Mouse (Mus musculus) neural tube, embryonic 15.5 days (tissue): ENCODE data around the gene Asap2. TPM values are rescaled to one million over a fixed set of nuclear protein-coding genes. Genes with fewer than 3 reads are reported as not detected.

ENCODE experiments used
- ATAC-seq: fragments of 200-750 bp; cut with Nextera tagmentation; 2 replicates; pipeline ENCODE4 v1.8.0; 2017; ENCODE audit warnings: mild to moderate bottlenecking, moderate TSS enrichment, moderate library complexity; ENCODE audit not compliant: low FRiP score
- H3K27ac ChIP-seq: fragments of 300-500 bp; sonication (generic); replicated peaks from 2 replicates; pipeline ENCODE4 v1.5.1; 2015; ENCODE audit warnings: mild to moderate bottlenecking, inconsistent platforms
- H3K27me3 ChIP-seq: fragments of 300-500 bp; sonication (generic); replicated peaks from 2 replicates; pipeline ENCODE4 v1.6.1; 2015; ENCODE audit warnings: inconsistent platforms
- H3K36me3 ChIP-seq: fragments of 300-500 bp; sonication (generic); 2 replicates; pipeline ENCODE4 v1.6.1; 2015; ENCODE audit warnings: inconsistent platforms
- H3K4me1 ChIP-seq: fragments of 300-500 bp; sonication (generic); 2 replicates; pipeline ENCODE4 v1.6.1; 2015; ENCODE audit warnings: inconsistent platforms
- H3K4me2 ChIP-seq: fragments of 300-500 bp; sonication (generic); 2 replicates; pipeline ENCODE4 v1.6.1; 2015; ENCODE audit warnings: inconsistent platforms, mild to moderate bottlenecking, moderate library complexity
- H3K4me3 ChIP-seq: fragments of 300-500 bp; sonication (generic); replicated peaks from 2 replicates; pipeline ENCODE4 v1.5.1; 2015; ENCODE audit warnings: mild to moderate bottlenecking, inconsistent platforms
- H3K9ac ChIP-seq: fragments of 300-500 bp; sonication (generic); replicated peaks from 2 replicates; pipeline ENCODE4 v1.6.1; 2015; ENCODE audit warnings: mild to moderate bottlenecking, inconsistent platforms
- H3K9me3 ChIP-seq: fragments of 300-500 bp; sonication (generic); replicated peaks from 2 replicates; pipeline ENCODE4 v1.6.1; 2016; ENCODE audit warnings: inconsistent platforms
- WGBS: fragments of 180-500 bp; shearing (Covaris S2); methylation state at CpG from one replicate; pipeline ENCODE4 v1.1.7; 2015; ENCODE audit warnings: mixed read lengths; 5-methylcytosine and 5-hydroxymethylcytosine counted together
- polyA plus RNA-seq: library from polyadenylated mRNA; unstranded; fragments of >200 nt; fragmentation: Nextera tagmentation; extraction: Ambion mirVana; gene quantifications from 2 replicates; pipeline ENCODE4 v1.2.1, GENCODE M21; 2015

The Asap2 gene
- polyA plus RNA-seq, 1 experiment from 2014 or later: 10.8 TPM

DNA sequence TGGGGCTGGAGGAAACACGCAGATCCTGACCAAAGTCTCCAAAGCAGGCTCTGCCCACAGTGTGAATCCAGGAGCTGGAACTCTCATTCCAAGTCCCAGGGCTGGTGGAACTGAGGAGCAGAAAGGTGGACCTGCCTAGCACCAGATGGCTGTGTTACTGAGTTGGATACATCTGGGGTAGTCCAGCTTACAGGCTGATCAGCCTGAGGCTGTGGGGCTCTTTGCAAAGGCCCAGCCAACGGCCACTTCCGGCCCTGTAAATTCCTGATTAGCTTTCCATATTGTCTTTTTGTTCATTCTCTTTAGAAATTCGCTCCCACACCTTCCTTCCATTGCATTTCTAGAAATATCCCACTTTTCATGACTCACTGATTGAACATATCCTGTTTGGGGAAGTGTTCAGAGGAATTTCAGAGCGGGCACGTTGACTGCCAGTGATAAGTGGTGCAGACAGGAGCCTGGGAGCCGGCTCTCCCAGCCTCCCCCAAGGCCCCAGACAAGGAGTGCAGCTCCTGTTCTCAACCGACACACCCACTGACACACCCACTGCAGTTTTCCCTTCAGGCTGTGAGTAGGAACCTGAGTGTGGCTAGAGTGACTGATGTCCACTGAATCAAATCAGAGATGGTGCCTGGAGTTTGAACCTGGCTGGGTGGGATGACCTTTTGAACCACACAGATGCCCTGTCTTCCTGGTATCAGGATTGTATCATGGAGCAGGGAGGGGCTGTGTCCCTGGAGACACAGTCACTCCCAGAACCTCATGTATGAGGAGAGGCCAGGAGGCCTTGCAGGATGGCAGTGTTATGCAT, 145.6 kb downstream of the Asap2 start:
- ATAC-seq: peak; percentile 9; the same call in 1 of the 2 replicates
- H3K9ac ChIP-seq: no peak overlapping the region
- no peak overlapping the region for H3K4me2 ChIP-seq
- 57% methylated on average over 8 of the region's 8 CpGs for WGBS
- H3K4me3 ChIP-seq: no peak overlapping the region
- no peaks in the 10 kb centered on the region for H3K9me3 ChIP-seq
- H3K27ac ChIP-seq: peak overlapping the region; percentile 35; the same call in 1 of the 2 replicates
- H3K4me1 ChIP-seq: peaks cover 84% of the 10 kb centered on the region
- H3K36me3 ChIP-seq: no peaks in the 10 kb centered on the region
- no peaks in the 10 kb centered on the region for H3K27me3 ChIP-seq

DNA sequence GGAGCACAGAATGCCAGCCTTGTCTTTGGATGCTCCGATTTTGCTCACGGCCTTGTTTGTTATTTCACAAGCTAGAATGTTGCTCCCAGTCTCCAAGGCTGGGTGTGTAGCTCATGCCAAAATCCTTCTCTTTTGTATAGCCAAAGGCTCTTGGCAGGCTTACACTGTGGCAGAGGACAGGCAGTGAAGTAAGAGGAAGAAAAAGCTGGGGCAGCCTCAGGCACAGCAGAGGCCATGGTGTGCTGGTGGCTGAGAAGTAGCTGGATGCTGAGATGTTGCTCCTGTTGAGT, 146.1 kb downstream of the Asap2 start:
- Histone ChIP-seq H3K4me3 (no peak overlapping the region), H3K36me3 (no peaks in the 10 kb centered on the region), H3K9me3 (no peaks in the 10 kb centered on the region), H3K4me2 (no peak overlapping the region), H3K27me3 (no peaks in the 10 kb centered on the region), H3K27ac (peak overlapping the region; percentile 35; the same call in 1 of the 2 replicates), H3K4me1 (peaks cover 83% of the 10 kb centered on the region), H3K9ac (no peak overlapping the region)
- 71% methylated on average over 2 of the region's 2 CpGs for WGBS
- ATAC-seq: peak; percentile 28; the same call in 1 of the 2 replicates

DNA sequence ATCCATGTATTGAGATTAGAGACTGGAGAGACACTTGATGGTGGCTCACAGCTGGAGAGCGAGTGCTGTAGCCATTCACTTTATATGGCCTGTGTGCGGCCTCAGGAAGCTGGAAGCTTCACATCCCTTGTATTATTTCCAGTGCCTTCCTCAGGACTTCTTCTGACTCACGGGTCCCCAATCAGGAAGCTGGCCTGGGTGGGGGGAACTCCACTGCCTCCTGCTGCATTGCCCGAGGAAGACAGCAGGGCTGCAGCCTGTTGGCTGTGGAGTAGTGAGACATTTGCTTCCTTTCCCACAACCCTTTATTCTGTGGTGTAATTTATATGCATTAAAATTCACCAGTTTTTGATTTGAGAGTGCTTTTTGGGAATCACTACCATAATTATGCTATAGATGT, 149.3 kb downstream of the Asap2 start:
- Histone ChIP-seq H3K27me3 (no peaks in the 10 kb centered on the region), H3K9ac (no peak overlapping the region), H3K4me3 (no peak overlapping the region), H3K36me3 (no peaks in the 10 kb centered on the region), H3K9me3 (no peaks in the 10 kb centered on the region), H3K4me2 (peak overlapping the region; percentile 7; the same call in 1 of the 2 replicates), H3K4me1 (peaks cover 58% of the 10 kb centered on the region), H3K27ac (peak overlapping the region; percentile 52; the same call in 1 of the 2 replicates)
- no peak; the same call in 1 of the 2 replicates for ATAC-seq
- WGBS: 23% methylated on average over 4 of the region's 4 CpGs

DNA sequence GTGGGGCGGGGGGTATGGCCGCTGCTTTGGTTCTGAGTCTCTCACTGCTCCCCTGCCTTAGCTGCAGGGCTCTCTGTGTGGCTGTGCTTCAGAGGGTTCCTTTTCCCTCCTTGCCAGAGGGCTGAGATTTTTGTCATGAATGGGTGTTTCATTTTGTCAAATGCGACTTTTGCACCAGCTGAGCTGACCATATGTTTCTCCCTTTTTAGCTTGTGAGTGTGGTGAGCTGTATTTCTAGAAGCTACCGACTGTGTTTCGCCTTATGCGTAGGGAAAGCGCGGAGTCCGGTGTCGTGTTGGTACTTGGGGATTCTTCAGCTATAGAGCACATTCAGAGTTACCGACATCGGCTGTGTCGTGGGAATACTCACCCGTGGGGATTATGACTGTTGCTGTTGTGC, 149.9 kb downstream of the Asap2 start:
- Histone ChIP-seq H3K36me3 (no peaks in the 10 kb centered on the region), H3K27me3 (no peaks in the 10 kb centered on the region), H3K27ac (peak overlapping the region; percentile 52; the same call in 1 of the 2 replicates), H3K4me2 (peak overlapping the region; percentile 7; the same call in 1 of the 2 replicates), H3K4me1 (peaks cover 57% of the 10 kb centered on the region), H3K9me3 (no peaks in the 10 kb centered on the region), H3K4me3 (no peak overlapping the region), H3K9ac (no peak overlapping the region)
- WGBS: 69% methylated on average over 14 of the region's 14 CpGs
- ATAC-seq: 0 out of 2 replicates have a peak, but pooled peaks have one; percentile 5

DNA sequence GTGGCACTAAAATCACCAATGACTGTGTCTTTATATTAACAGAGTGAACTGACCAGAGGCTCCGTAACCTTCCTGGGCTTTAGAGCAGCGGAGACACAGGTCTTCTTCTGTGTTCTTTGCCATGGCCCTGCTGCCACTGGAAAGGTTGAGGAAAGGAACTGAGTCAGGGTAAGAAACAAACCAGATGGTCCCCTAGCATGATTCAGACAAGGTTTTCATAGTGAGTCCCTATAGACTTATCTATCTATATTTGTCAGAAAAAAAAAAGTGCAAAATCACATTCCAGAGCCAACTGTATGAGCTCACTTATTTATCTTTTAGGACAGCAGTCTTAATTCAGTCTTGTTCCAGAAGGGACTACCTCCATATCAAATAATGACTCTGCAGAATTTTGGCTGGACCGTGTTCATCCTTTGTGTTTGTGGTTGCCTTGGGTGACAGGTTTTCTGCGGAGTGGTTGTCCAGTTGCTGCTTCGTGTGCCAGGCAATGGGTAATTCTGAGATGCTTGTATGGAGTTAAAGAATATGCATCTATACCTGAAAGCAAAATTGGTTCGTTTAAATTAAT, 150.6 kb downstream of the Asap2 start:
- no peak overlapping the region for H3K9ac ChIP-seq
- 86% methylated on average over 6 of the region's 6 CpGs for WGBS
- no peak for ATAC-seq
- no peak overlapping the region for H3K27ac ChIP-seq
- H3K4me1 ChIP-seq: peaks cover 50% of the 10 kb centered on the region
- no peaks in the 10 kb centered on the region for H3K27me3 ChIP-seq
- no peaks in the 10 kb centered on the region for H3K9me3 ChIP-seq
- no peak overlapping the region for H3K4me3 ChIP-seq
- no peak overlapping the region for H3K4me2 ChIP-seq
- no peaks in the 10 kb centered on the region for H3K36me3 ChIP-seq

DNA sequence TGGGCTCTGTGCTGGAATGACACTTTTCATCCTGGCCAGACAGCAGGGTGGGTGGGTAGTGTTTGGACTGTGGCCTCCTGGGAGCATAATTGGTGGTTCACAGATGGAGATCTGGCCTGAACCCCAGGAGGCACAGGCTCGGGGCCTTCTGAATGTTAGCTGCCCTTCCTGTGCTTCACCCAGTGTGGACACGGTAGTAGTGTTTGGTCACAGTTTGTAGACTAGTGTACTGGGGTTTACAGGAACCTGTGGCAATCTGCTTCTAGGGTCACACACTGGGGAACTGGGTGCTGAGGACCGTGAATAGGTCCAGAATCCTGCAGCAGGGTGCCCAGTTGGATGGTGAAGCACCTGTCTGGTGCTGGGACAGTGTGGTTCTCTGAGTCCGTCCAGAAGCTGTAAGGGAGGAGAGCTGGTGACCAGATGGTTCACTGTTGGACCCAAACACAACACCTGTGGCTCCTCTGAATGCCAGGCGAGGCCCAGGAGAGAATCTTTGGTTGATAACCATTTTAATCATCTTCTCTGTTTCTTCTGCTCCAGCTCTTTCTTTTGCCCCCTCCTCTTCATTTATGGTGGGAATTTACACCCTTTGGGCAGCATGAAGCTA, 151.5 kb downstream of the Asap2 start:
- Histone ChIP-seq H3K36me3 (no peaks in the 10 kb centered on the region), H3K9ac (no peak overlapping the region), H3K27ac (no peak overlapping the region), H3K4me3 (no peak overlapping the region), H3K9me3 (no peaks in the 10 kb centered on the region), H3K4me2 (no peak overlapping the region), H3K27me3 (no peaks in the 10 kb centered on the region), H3K4me1 (peaks cover 41% of the 10 kb centered on the region)
- 77% methylated on average over 5 of the region's 5 CpGs for WGBS
- no peak for ATAC-seq

DNA sequence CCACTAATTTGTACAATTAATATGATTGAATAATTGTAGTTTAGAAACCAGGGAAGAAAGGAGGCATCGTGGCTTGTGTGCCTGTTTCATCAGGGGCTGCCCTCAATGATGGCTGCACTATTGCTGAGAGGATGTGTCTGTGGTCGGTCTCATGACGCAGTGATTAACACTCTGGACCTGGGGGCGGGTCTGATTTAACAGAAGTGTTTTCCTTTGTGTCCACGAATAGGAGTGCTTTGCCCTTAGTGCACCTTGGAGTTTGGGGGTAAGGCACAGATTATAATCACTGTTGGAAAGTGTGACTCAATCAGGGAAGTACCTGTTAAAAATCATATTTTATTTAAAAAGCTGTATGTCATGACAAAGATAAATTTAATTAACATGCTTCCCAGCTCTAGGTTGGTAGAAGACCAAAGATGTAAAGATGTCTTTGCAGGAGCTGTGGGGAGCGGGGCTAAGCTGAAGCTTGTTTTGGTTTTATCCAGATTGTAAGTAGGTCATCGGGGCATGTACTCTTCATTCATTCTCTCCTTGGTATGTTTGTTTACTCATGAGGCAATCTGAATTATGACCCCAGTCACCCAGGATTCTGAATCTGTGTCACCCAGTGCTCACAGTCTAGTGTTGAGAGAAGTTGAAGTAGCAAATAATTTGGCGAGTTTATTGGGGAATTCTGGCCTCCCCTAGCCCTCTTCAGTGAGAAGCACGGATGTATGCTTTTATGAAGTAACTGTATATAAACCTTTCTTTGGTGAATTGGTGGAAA, 152.4 kb downstream of the Asap2 start:
- Histone ChIP-seq H3K27me3 (no peaks in the 10 kb centered on the region), H3K27ac (no peak overlapping the region), H3K36me3 (no peaks in the 10 kb centered on the region), H3K4me3 (no peak overlapping the region), H3K9ac (no peak overlapping the region), H3K4me2 (no peak overlapping the region), H3K9me3 (no peaks in the 10 kb centered on the region), H3K4me1 (peaks cover 40% of the 10 kb centered on the region)
- 70% methylated on average over 9 of the region's 9 CpGs for WGBS
- ATAC-seq: no peak

DNA sequence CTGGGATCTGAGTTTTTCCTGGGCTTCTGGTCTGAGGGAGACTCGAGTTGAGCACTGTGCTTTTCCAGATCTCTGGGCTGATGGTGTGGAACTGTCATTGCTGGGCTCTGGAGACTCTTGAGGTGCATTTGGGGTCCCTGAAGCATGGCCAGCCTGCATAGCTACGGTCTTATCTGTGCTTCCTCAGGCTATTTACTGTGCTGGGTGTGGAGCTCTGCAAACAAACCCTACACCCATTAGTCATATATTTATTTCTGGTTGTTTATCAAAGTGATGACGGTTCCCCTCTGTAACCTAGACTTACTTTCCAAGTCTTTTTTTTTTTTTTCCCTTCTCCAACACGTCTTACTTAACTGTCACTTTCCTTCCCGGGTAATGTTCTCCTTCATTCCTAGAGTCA, 154.3 kb downstream of the Asap2 start:
- WGBS: 80% methylated on average over 5 of the region's 5 CpGs
- H3K4me2 ChIP-seq: no peak overlapping the region

DNA sequence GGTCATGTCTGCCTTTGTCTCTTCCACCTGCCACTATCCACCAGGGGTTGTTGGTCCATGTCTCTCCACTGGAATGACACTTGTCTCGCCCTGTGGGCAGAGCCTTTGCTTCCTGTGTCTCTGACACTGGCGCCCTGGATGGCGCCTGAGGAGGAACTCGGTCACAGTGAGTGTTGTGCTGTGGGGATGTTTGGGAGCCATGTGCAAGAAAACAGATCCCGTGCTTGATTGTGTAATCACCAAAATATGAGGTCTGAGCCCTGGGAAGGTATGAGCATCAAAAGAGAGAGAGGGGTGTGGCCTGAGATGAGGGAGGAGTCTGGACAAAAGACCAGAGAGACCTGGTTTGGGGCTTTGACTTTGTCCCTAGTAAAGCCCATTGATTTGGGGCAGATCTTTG, 154.8 kb downstream of the Asap2 start:
- WGBS: 93% methylated on average over 5 of the region's 5 CpGs

More for the DNA sequence above, 154.3 kb downstream of the Asap2 start:
- no peaks in the 10 kb centered on the region for H3K36me3 ChIP-seq
- no peaks in the 10 kb centered on the region for H3K9me3 ChIP-seq
- H3K27me3 ChIP-seq: no peaks in the 10 kb centered on the region
- H3K9ac ChIP-seq: no peak overlapping the region
- peaks cover 32% of the 10 kb centered on the region for H3K4me1 ChIP-seq
- H3K27ac ChIP-seq: no peak overlapping the region
- H3K4me3 ChIP-seq: no peak overlapping the region
- ATAC-seq: no peak

DNA sequence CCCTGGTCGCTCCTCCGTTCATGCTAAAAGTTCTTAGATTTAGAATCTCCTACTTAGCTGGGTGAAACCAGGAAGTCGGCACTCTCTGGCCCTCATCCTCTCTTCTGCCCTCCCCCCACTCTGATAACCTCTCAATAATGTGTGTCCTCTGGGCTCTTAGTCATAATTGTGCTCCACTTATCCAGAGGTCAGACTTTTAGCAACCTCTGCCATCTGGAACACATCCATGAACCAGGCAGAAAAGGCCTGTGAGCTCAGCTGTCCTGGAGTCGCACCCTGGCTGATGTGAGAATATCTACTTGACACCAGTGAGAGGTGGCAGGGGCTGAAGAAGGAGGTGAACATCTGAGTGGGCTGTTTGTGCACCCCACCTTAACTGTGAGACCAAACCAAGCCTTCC, 156.6 kb downstream of the Asap2 start:
- Histone ChIP-seq H3K27me3 (no peaks in the 10 kb centered on the region), H3K4me1 (peaks cover 13% of the 10 kb centered on the region; the same call in 1 of the 2 replicates), H3K27ac (no peak overlapping the region), H3K36me3 (no peaks in the 10 kb centered on the region), H3K9me3 (no peaks in the 10 kb centered on the region), H3K4me2 (no peak overlapping the region), H3K9ac (no peak overlapping the region), H3K4me3 (no peak overlapping the region)
- no peak for ATAC-seq
- 88% methylated on average over 4 of the region's 4 CpGs for WGBS

More for the DNA sequence above, 154.8 kb downstream of the Asap2 start:
- Histone ChIP-seq H3K4me3 (no peak overlapping the region), H3K4me1 (peaks cover 27% of the 10 kb centered on the region), H3K27ac (no peak overlapping the region), H3K36me3 (no peaks in the 10 kb centered on the region), H3K4me2 (no peak overlapping the region), H3K9me3 (no peaks in the 10 kb centered on the region), H3K27me3 (no peaks in the 10 kb centered on the region), H3K9ac (no peak overlapping the region)
- ATAC-seq: no peak

DNA sequence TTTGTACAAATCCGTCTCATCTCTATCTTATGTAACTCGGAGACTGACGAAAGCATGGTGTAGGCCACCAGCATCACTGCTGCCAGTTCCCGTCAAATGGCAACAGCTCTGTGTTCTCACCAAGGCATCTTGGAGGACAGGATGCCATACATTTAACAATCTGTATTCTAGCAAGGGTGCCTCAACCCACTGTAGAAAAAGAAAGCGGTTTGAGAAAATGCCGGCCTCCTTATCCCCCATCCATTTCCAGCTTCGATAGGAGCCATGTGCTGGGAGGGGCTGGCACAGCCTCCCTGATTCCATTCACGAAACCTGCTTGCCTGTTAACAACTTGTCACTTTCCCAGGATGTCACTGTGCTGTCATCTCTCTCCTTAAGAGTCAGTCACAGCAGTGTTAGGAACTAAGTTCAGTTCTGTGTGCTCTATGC, 163.0 kb downstream of the Asap2 start:
- H3K27me3 ChIP-seq: no peaks in the 10 kb centered on the region
- no peak overlapping the region for H3K27ac ChIP-seq
- H3K4me3 ChIP-seq: no peak overlapping the region
- no peak for ATAC-seq
- H3K9ac ChIP-seq: no peak overlapping the region
- H3K36me3 ChIP-seq: no peaks in the 10 kb centered on the region
- no peaks in the 10 kb centered on the region for H3K9me3 ChIP-seq
- peaks cover 27% of the 10 kb centered on the region for H3K4me1 ChIP-seq
- WGBS: 76% methylated on average over 8 of the region's 8 CpGs
- no peak overlapping the region for H3K4me2 ChIP-seq
